Mouse (Mus musculus) regulatory T cell (primary cell): ENCODE data around the gene Mycbpap.

Experiments used
- in situ Hi-C: fragments of 300-600 bp; cut with MboI, MseI; formaldehyde crosslinking; loops from one replicate; pipeline ENCODE4 v1.15.1; 2025; ENCODE audit warnings: high pct_unique_total_duplicates

The Mycbpap gene

DNA sequence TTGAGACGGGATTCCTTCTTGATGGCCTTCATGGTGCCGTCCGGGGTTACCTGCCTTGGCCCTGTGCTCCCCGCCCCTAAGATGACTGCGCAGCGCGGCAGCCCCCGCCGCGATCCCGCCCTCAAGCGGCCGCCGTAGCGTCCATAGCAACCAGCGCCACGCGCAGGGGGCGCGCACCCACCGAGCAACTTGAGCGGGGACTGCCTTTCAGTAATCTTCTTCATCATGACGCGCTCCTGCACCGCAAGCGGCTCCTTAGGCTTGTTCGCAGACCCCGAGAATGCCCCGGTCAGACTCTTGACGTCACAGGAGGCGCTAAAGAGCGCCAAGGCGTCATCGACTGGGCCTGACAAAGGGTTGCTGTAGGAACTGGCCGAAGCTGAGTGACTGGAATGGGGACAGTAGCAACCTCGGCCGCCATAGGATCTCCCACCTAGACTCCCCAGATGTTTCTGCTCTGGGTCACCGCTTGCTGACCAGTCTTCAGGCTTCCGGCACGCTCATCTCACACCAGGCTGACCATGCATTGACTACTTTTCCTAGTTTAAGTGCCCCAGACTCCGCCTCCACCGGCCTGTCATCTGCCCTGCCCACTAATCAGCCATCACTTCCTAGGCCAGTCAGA is at the start of gene Mycbpap:
TSS of gene Mycbpap (minus strand) at position 524 of the 625 bp plus-strand sequence.
- in situ Hi-C loops, result no loop called here

- in situ Hi-C loops, result no loop called here
Measured at GRCm38 (mm10) chr11:94570612-94571011, 49.1 kb upstream of the Mycbpap start.

- in situ Hi-C loops, result no loop called here
Measured at GRCm38 (mm10) chr11:94567326-94567725, 45.8 kb upstream of the Mycbpap start.

- in situ Hi-C loops, result no loop called here
Measured at GRCm38 (mm10) chr11:94566534-94566933, 45.0 kb upstream of the Mycbpap start.

- in situ Hi-C loops, result no loop called here
Measured at GRCm38 (mm10) chr11:94565151-94565479, 43.6 kb upstream of the Mycbpap start.

GRCm38 (mm10) chr11:94564437-94565150 is 43.1 kb upstream of the Mycbpap start, which contains the start of gene Chad:
Gene Chad, plus strand, starts transcription at chr11:94565047.
- in situ Hi-C loops, result no loop called here

DNA sequence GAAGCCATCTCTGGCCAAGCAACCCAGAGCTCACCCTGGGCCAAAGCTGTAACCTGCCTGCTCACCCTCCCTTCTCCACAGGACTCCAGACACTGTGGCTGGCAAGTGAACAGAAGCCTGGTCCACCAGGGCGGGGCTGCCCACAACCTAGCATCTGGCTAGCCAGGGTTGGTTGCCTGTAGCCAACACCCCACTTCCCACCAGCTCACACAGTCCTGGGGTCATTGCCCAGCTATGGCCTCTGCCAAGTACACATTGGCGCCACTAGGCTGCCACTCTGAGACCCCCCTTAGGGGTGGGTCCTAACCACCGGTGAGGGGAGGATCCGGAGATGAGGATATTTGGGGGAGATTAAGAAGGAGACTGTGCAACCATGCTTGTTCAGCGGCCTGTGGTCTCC is 42.3 kb upstream of the Mycbpap start:
- in situ Hi-C loops, result no loop called here

GRCm38 (mm10) chr11:94563383-94563782 is 41.8 kb upstream of the Mycbpap start:
- in situ Hi-C loops, result no loop called here

DNA sequence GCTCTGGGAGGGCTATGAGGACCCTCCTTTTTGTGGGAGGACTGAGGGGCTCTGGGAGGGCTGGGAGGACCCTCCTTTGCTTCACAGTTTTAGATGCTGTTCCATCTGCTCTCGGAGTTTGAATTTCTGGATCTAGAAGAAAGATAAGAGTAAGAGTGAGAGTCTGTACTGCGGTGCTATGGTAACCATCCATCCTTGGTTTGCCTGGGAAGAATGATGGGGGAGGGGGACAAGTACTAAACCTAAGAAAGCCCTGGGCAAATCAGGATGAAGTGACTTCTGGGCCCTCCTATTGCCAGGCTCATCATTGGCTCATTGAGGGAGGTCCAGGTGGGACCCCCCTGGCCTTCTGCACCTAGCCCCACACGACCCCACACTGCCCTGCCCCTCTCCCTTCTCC is 36.7 kb upstream of the Mycbpap start:
- in situ Hi-C loops, result no loop called here

DNA sequence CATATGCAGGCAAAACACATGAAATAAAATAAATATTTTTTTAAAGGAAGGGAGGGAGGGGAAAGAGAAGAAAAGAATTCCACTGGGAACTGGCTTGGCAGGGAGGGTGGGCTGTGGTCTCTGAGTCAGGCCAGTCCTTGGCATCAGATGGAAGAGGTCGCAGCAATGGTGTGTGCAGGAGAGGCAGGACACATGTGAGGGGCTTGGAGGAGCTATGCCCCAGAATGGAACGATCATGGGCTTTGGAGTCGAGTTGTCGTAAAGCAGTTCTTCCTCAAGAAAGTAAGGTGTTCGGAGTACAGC is 28.9 kb upstream of the Mycbpap start:
- in situ Hi-C loops, result no loop called here

GRCm38 (mm10) chr11:94549691-94550441 is 28.3 kb upstream of the Mycbpap start:
- in situ Hi-C loops, result no loop called here

DNA sequence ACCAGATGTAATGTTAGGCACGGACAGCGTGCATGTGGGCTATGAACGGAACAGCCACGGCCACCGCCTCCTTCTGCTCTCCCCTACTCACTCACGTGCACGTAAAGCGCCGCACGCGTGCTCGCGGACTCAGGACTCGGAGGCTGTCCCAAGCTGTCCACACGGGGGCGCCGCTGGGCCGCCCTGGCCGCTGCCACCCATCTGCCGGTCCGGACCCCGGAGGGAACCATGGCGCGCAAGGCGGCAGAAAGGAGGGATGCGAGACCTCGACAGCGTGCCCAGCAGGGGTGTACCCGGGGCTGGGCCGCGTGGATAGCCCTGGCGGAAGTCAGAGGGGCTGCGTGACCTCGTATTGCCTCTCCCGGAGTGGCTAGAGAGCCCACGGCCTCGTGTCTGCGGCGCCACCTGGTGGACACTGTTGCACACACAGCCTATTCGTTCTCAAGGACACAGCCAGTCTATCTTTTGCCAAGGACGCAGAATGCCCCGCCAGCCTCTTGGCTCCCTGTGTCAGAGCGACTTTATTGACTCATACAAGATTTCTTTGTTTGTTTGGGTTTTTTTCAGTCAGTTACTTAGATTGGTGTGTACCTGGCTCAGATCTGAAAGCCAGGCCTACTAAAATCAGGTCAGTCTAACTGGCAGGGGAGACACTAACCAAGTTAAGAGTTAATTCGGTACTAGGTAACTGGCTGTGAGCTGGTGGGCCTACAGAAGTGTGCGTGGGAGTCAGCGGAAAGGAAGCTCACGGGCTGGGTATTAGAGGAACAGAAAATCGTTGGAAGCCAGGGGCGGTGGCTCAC is 27.5 kb upstream of the Mycbpap start, which contains the start of gene Rsad1:
TSS of gene Rsad1 (minus strand) at position 368 of the 803 bp plus-strand sequence.
- in situ Hi-C loops, result no loop called here

DNA sequence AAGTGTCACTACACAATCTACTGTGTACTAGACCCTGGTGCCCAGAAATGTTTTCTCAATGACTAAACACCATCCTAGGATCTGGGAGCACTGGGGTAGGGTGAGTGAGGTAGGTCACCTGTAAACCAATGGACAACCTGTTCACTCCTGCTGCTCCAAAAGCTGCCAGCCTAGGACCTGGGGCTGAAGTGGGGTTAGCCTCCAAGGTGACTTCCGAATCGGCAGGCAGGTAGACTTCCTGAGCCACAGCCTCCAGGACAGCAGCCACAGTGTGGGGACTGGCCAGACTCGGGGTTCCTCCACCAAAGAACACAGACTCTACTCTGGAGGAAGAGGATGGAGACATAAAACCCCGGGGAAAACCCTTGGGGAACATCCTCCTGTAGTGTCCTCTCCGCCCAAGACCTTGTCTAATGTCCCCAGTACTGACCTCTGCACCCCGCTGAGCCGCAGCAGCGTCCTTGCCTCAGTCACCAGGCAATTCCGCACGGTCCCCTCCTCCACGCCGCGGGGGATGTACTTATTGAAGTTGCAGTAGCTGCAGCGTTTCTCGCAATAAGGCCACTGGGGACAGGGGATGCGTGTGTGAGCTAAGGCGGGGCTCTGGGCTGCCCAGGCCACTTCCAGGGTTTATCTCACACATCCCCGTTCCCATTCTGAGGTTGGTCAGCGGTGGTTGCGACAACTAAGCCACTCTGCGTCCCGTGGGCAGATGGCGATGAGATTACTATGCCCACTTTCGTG is 26.7 kb upstream of the Mycbpap start:
- in situ Hi-C loops, result no loop called here

- in situ Hi-C loops, result no loop called here
Measured at GRCm38 (mm10) chr11:94547271-94547670, 25.7 kb upstream of the Mycbpap start.

DNA sequence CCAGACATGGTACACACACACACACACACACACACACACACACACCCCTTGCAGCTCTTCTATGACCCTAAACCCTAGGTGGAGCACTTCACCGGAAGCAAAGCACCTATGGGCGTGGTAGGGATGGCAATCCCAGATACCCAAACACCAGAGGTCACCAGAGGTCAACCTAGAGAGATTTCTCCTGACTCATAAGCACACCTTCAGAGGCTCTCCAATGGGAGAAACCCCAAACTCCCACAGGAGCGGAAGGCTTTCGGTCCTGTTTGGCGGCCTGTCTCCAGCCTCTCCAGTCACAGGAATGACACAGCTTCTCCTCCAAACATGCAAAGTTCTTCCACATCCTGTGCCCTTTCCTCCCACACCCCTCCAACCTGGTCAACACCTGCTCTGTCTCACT is 24.8 kb upstream of the Mycbpap start:
- in situ Hi-C loops, result no loop called here

DNA sequence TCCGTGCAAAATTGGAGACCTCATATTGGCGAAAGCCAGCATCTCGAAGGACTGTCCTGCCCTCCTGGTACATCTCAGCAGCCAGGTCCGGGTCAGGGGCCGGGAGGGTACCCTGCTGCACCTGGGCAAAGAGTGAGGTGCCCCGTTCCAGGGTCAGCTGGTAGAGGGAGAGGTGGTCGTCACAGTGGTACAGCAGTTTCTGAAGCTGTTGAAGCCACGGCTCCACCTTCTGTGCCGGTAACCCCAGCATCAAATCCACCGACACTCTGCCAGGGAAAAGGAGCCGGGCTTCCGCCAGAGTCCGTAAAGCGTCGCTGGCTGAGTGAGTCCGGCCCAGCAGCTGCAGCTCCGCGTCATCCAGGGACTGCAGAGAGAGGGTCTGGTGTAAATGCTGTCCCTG is 22.9 kb upstream of the Mycbpap start:
- in situ Hi-C loops, result no loop called here

DNA sequence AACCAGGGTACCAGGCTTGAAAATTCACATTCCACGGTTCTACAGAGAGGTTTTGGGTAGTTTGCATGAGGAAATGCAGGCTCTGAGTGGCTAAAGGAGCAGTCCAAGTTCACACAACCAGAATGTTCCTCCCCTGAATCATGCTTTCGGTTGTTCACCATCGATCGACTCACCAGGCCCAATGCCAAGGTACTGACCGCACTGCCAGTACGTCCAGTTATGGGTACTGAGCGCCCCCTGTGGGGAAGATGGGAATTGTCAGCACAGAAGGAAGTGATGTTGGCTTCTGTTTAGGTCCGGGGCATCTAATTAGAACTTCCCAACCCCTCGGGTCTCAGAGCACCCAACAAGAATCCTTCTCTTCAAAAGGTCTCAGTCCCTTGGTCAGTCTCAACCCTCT is 22.4 kb upstream of the Mycbpap start:
- in situ Hi-C loops, result no loop called here

- in situ Hi-C loops, result no loop called here
Measured at GRCm38 (mm10) chr11:94543344-94543743, 21.8 kb upstream of the Mycbpap start.

DNA sequence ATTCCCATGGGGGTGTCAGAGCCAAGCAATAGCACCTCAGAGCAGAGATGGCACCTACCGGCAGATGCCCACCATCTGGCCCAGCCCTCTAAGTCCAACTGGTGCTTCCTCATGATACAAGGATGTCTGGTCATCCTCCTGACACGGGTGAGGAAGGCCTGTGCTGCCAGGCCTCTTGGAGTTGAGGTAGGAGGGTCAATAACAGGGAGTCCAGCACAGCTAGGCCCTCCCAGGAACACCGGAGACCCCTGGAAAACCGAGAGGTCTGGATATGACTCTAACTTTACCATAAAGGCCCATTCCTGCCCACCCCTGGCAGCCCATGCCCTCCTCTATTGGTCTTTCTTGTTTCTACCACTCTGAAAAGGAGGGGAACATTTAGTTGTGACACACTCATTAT is 20.9 kb upstream of the Mycbpap start:
- in situ Hi-C loops, result no loop called here

DNA sequence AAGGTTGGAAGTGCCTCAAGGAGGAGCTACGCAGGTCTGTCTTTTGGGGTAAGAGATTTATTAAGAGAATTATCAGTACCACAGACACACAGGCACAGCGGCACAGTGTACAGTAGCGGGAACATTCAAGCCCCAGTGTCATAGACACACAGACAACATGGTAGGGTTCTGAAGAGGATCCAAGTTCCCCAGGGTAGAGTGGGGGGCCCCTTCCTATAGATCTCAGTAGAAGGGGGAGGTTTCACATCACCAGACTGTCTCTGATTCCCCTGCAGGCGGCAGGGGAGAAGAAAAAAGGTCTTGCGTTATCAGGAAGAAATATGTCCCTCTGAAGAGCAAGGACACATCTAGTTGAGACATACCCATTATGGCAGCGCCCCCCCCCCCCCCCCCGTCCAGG is 18.2 kb upstream of the Mycbpap start:
- in situ Hi-C loops, result no loop called here

GRCm38 (mm10) chr11:94538733-94539292 is 17.3 kb upstream of the Mycbpap start:
- in situ Hi-C loops, result no loop called here
